Mouse (Mus musculus) hindbrain, embryonic 13.5 days (tissue): ENCODE data around the gene Wdr37. TPM values are rescaled to one million over a fixed set of nuclear protein-coding genes. Genes with fewer than 3 reads are reported as not detected.
"Not testable (repeated sequence)": the region's sequence is repeated elsewhere in the genome, so short reads cannot be mapped to it uniquely, and the experiment has no call there.

Experiments
- ATAC-seq: fragments of 200-750 bp; cut with Nextera tagmentation; 2 replicates; pipeline ENCODE4 v1.8.0; 2017; ENCODE audit warnings: moderate TSS enrichment; ENCODE audit not compliant: low FRiP score
- H3K27ac ChIP-seq: fragments of 300-500 bp; sonication (generic); 2 replicates; pipeline ENCODE4 v1.5.1; 2015; ENCODE audit warnings: inconsistent platforms, mild to moderate bottlenecking, moderate library complexity
- H3K27me3 ChIP-seq: fragments of 300-500 bp; sonication (generic); 2 replicates; pipeline ENCODE4 v1.6.1; 2015; ENCODE audit warnings: mild to moderate bottlenecking, inconsistent platforms
- H3K36me3 ChIP-seq: fragments of 300-500 bp; sonication (generic); 2 replicates; pipeline ENCODE4 v1.6.1; 2015; ENCODE audit warnings: mild to moderate bottlenecking, inconsistent platforms
- H3K4me1 ChIP-seq: fragments of 300-500 bp; sonication (generic); replicated peaks from 2 replicates; pipeline ENCODE4 v1.6.1; 2015; ENCODE audit warnings: inconsistent platforms
- H3K4me2 ChIP-seq: fragments of 300-500 bp; sonication (generic); 2 replicates; pipeline ENCODE4 v1.6.1; 2015; ENCODE audit warnings: inconsistent platforms, mild to moderate bottlenecking, moderate library complexity
- H3K4me3 ChIP-seq: fragments of 300-500 bp; sonication (generic); 2 replicates; pipeline ENCODE4 v1.5.1; 2015; ENCODE audit warnings: mild to moderate bottlenecking, inconsistent platforms
- H3K9ac ChIP-seq: fragments of 300-500 bp; sonication (generic); 2 replicates; pipeline ENCODE4 v1.6.1; 2015; ENCODE audit warnings: mild to moderate bottlenecking, inconsistent platforms
- H3K9me3 ChIP-seq: fragments of 300-500 bp; sonication (generic); 2 replicates; pipeline ENCODE4 v1.6.1; 2016; ENCODE audit warnings: inconsistent platforms
- WGBS: fragments of 180-500 bp; shearing (Covaris S2); methylation state at CpG from one replicate; pipeline ENCODE4 v1.1.7; 2015; 5-methylcytosine and 5-hydroxymethylcytosine counted together
- polyA plus RNA-seq: library from polyadenylated mRNA; unstranded; fragments of >200 nt; fragmentation: Nextera tagmentation; extraction: Ambion mirVana; gene quantifications from 2 replicates; pipeline ENCODE4 v1.2.1, GENCODE M21; 2015

Gene Wdr37
- polyA plus RNA-seq, 1 experiment from 2014 or later = 57.7 TPM

DNA sequence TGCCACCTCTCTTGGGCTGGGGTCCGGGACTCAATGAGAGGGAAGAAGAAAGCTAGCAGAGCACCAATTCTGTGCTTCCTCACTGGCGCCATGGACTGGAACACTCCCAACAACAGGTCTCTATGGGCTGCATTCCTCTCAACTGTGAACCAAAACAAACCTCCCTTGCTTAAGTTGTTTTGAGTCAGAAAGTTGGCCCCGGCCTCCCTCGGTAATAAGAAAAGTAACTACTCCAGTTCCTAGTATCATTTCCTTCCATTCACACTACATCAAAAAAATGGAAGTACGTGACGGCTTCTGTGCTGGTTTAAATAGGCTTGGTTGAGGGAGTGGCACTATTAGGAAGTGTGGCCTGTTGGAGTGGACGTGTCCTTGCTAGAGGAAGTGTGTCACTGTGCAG lies 5.1 kb downstream of the Wdr37 start:
- ATAC-seq = no peak
- Histone ChIP-seq H3K9me3 (no peaks in the 10 kb centered on the region), H3K4me3 (no peak overlapping the region), H3K4me1 (peaks cover 28% of the 10 kb centered on the region), H3K36me3 (peaks cover 6% of the 10 kb centered on the region), H3K9ac (no peak overlapping the region), H3K4me2 (no peak overlapping the region), H3K27ac (no peak overlapping the region), H3K27me3 (no peaks in the 10 kb centered on the region)
- 89% methylated on average over 7 of the region's 7 CpGs for WGBS

DNA sequence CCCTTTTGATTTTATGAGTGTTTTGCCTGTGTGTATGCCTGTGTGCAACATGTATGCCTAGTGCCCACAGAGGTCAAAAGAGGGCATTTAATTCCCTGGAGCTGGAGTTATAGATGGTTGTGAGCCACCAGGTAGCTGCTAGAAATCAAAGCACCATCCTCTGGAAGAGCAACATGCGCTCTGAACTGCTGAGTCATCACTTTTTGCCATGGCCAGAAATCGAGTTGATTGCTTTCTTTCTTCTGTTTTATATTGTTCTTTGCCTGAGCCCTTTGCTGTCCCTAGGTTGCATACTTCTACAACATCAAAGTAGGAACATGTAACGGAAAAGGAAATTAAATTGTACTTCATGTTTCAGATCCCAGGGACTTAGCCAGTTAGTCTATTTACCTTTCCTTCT lies 6.7 kb downstream of the Wdr37 start:
- Histone ChIP-seq H3K27me3 (no peaks in the 10 kb centered on the region), H3K27ac (no peak overlapping the region), H3K36me3 (peaks cover 12% of the 10 kb centered on the region), H3K4me1 (peaks cover 24% of the 10 kb centered on the region), H3K9ac (no peak overlapping the region), H3K4me2 (no peak overlapping the region), H3K4me3 (no peak overlapping the region), H3K9me3 (no peaks in the 10 kb centered on the region)
- 87% methylated on average over 3 of the region's 3 CpGs for WGBS
- ATAC-seq = no peak

DNA sequence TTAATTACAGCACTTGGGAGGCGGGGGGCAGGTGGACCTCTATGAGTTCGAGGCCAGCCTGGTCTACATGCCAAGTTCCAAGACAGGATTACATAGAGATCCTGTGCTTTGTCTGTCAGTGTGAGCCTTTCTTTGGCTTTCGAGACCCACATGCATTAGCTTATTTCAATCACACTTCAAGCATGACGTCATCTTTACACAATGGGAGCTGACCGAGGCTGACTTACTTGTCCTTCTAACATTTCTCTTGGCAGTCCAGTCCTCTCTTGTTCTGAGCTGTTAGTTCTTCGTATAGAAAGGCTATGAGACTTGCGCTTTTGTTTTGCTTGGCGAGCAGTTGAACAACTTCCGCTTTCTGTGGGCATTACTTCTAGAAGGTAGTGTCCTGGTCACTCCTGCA lies 10.8 kb downstream of the Wdr37 start:
- 88% methylated on average over 9 of the region's 9 CpGs for WGBS
- no peak overlapping the region for H3K27ac ChIP-seq
- peaks cover 28% of the 10 kb centered on the region for H3K36me3 ChIP-seq
- H3K9ac ChIP-seq = no peak overlapping the region
- H3K4me1 ChIP-seq = 0 out of 2 replicates have a peak, but pooled peaks cover 1% of the 10 kb centered on the region
- H3K9me3 ChIP-seq = no peaks in the 10 kb centered on the region
- no peak for ATAC-seq
- H3K27me3 ChIP-seq = no peaks in the 10 kb centered on the region
- no peak overlapping the region for H3K4me2 ChIP-seq
- no peak overlapping the region for H3K4me3 ChIP-seq

DNA sequence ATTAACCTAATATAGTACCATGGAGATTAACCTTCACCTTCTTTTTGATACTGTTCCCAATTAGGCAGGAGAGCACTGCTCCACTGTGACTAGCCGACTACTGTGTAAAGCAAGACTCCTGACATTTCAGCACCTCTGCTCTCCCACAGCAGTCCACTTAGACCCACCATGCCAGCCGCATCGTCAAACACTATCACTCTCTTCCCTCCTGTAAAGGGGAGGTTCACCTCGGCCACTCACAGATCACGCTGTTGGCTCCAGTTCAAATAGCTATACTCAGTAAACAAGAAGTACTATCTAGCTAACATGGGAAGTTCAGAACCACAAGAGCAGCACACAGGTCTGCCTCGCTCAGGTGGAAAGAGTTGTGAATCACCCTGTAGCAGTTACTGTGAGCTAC lies 13.3 kb downstream of the Wdr37 start:
- Histone ChIP-seq H3K9me3 (no peaks in the 10 kb centered on the region), H3K36me3 (peaks cover 40% of the 10 kb centered on the region), H3K4me2 (no peak overlapping the region), H3K4me1 (no peaks in the 10 kb centered on the region), H3K4me3 (no peak overlapping the region), H3K27ac (no peak overlapping the region), H3K27me3 (no peaks in the 10 kb centered on the region), H3K9ac (no peak overlapping the region)
- 95% methylated on average over 6 of the region's 6 CpGs for WGBS
- no peak for ATAC-seq

DNA sequence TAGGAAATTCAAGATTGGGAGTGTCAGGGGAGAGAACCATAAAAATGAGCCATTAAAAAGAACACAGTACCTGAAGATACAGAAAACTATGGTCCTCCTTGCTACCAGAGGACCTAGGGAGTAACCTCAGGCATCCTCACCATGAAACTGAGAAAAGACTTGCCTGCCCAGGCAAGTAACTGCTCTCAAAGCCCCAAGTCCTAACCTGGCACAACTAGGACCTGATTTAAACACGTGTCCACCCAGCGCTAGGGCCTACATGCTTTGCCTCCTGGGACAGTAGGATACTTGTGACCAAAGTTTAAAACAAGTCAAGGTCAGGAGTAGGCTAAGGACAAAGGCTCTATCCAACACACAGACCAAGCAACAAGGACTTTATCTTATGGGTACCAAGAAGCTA lies 16.9 kb downstream of the Wdr37 start:
- no peak overlapping the region for H3K27ac ChIP-seq

DNA sequence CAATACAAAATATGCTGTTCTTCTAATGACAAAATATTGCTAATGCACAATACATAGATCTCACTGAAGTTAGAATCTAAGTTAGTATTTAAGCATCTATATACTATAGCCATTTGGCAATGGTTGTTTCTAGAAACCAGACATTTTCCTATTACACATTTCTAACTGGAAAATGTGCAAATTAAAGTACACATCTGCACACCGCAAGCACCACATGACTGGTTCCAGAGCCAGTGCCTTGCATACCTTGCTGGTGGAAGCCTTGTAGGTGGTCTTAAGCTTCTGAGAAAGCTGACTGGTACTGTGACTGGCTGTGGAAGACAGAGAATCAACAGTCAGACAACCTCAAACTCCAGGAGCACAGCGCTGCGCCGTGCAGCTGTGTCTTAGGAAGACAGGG lies 18.3 kb downstream of the Wdr37 start:
- Histone ChIP-seq H3K27ac (no peak overlapping the region), H3K4me3 (no peak overlapping the region), H3K27me3 (no peaks in the 10 kb centered on the region), H3K4me1 (no peaks in the 10 kb centered on the region), H3K9ac (no peak overlapping the region), H3K9me3 (no peaks in the 10 kb centered on the region), H3K4me2 (no peak overlapping the region), H3K36me3 (peaks cover 50% of the 10 kb centered on the region)
- 96% methylated on average over 4 of the region's 4 CpGs for WGBS
- ATAC-seq = no peak

More for the DNA sequence above, 16.9 kb downstream of the Wdr37 start:
- Histone ChIP-seq H3K4me3 (no peak overlapping the region), H3K9ac (no peak overlapping the region), H3K4me2 (no peak overlapping the region), H3K36me3 (peaks cover 50% of the 10 kb centered on the region), H3K4me1 (no peaks in the 10 kb centered on the region), H3K27me3 (no peaks in the 10 kb centered on the region), H3K9me3 (no peaks in the 10 kb centered on the region)
- WGBS = 99% methylated on average over 2 of the region's 2 CpGs
- ATAC-seq = no peak

DNA sequence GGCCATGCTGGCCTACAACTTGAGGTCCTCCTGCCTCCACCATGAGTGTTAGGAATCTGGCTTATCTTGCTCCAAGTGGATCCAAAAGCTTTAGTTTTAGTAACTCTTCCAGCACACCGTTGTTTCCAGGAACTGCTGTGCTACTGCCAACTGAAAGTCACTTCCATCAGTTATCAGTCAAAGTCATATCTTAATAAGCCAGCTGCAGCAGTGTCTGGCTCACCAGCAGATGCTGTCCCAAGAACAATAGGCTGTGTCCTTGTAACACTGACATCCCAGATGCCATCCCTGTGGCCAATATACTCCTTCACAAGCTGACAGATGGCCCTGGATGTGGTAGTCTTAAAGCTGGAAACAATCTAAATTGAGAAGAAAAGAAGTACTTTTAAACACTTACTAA lies 22.4 kb downstream of the Wdr37 start:
- Histone ChIP-seq H3K27ac (no peak overlapping the region), H3K9ac (no peak overlapping the region), H3K4me1 (no peaks in the 10 kb centered on the region), H3K9me3 (no peaks in the 10 kb centered on the region), H3K27me3 (no peaks in the 10 kb centered on the region), H3K4me2 (no peak overlapping the region), H3K4me3 (no peak overlapping the region), H3K36me3 (peaks cover 64% of the 10 kb centered on the region)
- no peak for ATAC-seq
- WGBS = 43% methylated on average over 1 of the region's 1 CpGs

DNA sequence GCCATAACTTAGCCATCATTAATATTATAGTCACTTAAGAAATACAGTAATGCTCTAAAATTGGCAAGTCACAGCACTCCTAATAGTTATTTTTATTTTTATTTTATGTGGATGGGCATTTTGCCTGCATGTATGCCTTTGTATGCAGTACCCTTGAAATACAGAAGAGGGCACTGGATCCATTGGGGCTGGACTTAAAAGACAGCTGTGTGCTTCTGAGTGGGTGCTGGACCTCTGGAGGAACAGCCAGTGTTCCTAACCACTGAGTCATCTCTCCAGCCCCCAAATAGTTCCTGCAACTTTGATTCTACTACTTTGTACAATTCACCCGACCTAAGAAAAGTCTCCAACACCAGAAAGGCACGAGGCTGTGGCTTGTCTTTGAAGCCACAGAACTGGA lies 24.0 kb downstream of the Wdr37 start:
- no peak overlapping the region for H3K9ac ChIP-seq
- H3K27ac ChIP-seq = no peak overlapping the region
- H3K4me3 ChIP-seq = no peak overlapping the region
- H3K4me1 ChIP-seq = no peaks in the 10 kb centered on the region
- no peaks in the 10 kb centered on the region for H3K9me3 ChIP-seq
- WGBS = 59% methylated on average over 2 of the region's 2 CpGs
- peaks cover 65% of the 10 kb centered on the region for H3K36me3 ChIP-seq
- H3K27me3 ChIP-seq = no peaks in the 10 kb centered on the region
- no peak overlapping the region for H3K4me2 ChIP-seq
- ATAC-seq = no peak

DNA sequence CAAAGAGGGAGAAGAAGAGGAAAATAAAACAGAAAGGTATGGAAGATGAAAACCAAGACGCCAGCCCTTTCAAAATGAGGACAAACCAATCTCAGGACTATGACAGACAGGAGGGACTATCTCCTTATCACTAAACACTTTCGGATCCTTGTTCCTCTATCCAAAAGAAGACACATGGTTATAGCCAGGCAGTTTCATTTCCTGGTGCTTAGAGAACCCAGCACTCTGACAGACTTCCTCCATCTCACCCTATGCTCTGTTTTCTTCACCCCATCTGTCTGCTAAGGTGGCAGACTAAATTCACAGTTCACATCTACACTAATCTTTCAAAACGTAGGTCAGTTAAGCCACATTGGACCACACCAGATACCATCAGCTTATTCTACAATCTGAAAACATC lies 29.4 kb downstream of the Wdr37 start:
- 90% methylated on average over 3 of the region's 3 CpGs for WGBS
- ATAC-seq = no peak
- H3K4me3 ChIP-seq = no peak overlapping the region
- no peak overlapping the region for H3K27ac ChIP-seq
- peaks cover 80% of the 10 kb centered on the region for H3K36me3 ChIP-seq
- H3K9me3 ChIP-seq = no peaks in the 10 kb centered on the region
- no peak overlapping the region for H3K9ac ChIP-seq
- no peaks in the 10 kb centered on the region for H3K27me3 ChIP-seq
- H3K4me2 ChIP-seq = no peak overlapping the region
- H3K4me1 ChIP-seq = no peaks in the 10 kb centered on the region

DNA sequence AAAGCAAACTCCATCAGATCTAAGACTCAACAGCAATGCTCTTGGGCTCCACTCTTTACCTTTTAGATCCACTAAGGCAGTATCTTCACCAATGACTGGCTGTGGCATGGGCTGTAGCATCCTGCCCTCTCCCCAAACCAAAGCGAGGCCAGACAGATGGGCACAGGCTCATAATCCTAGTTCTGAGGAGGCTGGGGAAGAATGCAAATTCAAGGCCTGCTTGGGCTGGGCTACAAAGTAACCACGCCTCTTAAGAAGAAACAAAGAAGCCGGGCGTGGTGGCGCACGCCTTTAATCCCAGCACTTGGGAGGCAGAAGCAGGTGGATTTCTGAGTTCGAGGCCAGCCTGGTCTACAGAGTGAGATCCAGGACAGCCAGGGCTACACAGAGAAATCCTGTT lies 29.9 kb downstream of the Wdr37 start:
- not testable (repeated sequence) for ATAC-seq, H3K9ac ChIP-seq, H3K4me2 ChIP-seq, H3K27me3 ChIP-seq, H3K4me3 ChIP-seq, H3K9me3 ChIP-seq, H3K4me1 ChIP-seq, H3K27ac ChIP-seq
- H3K36me3 ChIP-seq = peaks cover 76% of the 10 kb centered on the region
- 99% methylated on average over 7 of the region's 7 CpGs for WGBS

DNA sequence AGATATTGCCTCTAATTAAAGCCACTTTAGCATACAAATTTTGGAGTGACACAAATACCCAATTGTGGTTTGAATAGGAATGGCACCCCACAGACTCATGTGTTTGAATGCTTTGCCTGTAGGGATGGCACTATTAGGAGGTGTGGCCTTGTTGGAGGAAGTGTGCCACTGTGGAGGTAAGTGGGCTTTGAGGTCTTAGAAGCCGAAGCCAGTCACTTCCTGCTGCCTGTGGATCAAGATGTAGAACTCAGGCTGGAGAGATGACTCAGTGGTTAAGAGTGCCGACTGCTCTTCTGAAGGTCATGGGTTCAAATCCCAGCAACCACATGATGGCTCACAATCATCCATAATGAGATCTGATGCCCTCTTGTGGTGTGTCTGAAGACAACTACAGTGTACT lies 30.8 kb downstream of the Wdr37 start:
- Histone ChIP-seq H3K4me1 (no peaks in the 10 kb centered on the region), H3K27ac (no peak overlapping the region), H3K4me3 (no peak overlapping the region), H3K9me3 (no peaks in the 10 kb centered on the region), H3K27me3 (no peaks in the 10 kb centered on the region), H3K9ac (no peak overlapping the region), H3K4me2 (no peak overlapping the region), H3K36me3 (peaks cover 77% of the 10 kb centered on the region)
- 93% methylated on average over 2 of the region's 2 CpGs for WGBS
- no peak for ATAC-seq

DNA sequence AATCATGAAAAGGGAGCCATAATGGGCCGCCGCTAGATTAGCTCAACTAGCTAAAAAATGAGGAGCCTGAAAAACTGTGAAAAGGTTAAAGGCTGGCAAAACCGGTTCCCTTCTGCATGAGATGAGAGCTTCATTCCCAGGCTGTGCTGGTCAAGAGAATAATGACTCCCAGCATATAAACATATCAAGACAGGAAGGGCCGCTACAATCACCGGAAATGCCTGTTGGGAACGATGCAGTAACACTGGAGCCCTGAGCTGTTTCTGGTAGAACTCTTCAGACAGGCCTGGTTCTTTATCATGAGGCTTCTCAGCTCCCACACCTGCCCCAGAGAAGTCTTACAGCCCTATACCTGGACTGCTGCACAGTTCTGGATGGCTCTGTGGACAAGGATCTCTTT lies 31.8 kb downstream of the Wdr37 start:
- H3K4me3 ChIP-seq = no peak overlapping the region
- no peaks in the 10 kb centered on the region for H3K9me3 ChIP-seq
- no peak for ATAC-seq
- H3K9ac ChIP-seq = no peak overlapping the region
- H3K4me2 ChIP-seq = no peak overlapping the region
- peaks cover 81% of the 10 kb centered on the region for H3K36me3 ChIP-seq
- H3K4me1 ChIP-seq = no peaks in the 10 kb centered on the region
- 0 out of 2 replicates have a peak overlapping the region, but pooled peaks have one; percentile 20 for H3K27ac ChIP-seq
- WGBS = 87% methylated on average over 6 of the region's 6 CpGs
- no peaks in the 10 kb centered on the region for H3K27me3 ChIP-seq

DNA sequence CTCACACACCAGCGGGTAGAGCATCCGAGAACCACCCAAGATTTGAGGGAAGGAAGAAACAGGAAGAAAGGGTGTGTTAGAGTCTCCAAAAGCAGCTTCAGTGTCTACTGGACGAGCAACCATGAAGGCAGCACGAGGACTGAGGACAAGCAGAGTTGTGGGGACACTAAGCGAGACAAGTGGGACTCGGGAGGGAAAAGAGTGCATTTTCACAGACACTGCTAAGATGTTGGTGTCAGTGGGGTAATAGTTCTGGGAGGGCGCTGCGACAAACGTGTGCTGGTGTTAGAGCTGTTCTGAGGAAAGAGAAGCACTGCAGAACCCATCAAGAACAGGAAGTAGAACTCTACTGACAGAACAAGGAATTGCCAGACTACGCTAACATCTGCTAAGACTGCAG lies 32.6 kb downstream of the Wdr37 start:
- Histone ChIP-seq H3K4me2 (no peak overlapping the region), H3K27me3 (no peaks in the 10 kb centered on the region), H3K9me3 (no peaks in the 10 kb centered on the region), H3K36me3 (peaks cover 88% of the 10 kb centered on the region), H3K4me1 (no peaks in the 10 kb centered on the region), H3K4me3 (no peak overlapping the region), H3K27ac (no peak overlapping the region; the same call in 1 of the 2 replicates), H3K9ac (no peak overlapping the region)
- WGBS = 91% methylated on average over 10 of the region's 10 CpGs
- no peak for ATAC-seq

DNA sequence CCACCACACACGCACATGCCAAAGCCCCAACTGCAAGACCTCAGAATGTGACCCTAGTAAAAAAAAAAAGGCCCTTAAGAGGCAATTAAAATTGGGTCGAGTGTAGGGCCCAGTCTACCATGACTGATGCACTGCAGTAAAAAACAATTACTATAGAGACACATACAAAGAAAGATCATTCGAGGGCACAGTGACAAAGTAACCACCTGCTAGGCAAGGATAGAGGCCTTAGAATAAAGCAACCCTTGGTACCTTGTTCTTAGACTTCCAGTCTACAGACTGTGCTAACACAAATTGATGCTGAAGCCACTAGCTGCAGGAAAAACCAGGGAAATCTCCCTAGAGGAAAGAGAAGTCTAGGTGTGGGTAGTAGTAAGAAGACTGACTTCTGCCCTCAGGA lies 33.3 kb downstream of the Wdr37 start:
- Histone ChIP-seq H3K4me1 (no peaks in the 10 kb centered on the region), H3K9me3 (no peaks in the 10 kb centered on the region), H3K27me3 (no peaks in the 10 kb centered on the region), H3K27ac (no peak overlapping the region), H3K36me3 (peaks cover 90% of the 10 kb centered on the region), H3K4me2 (no peak overlapping the region), H3K4me3 (no peak overlapping the region), H3K9ac (no peak overlapping the region)
- WGBS = 26% methylated on average over 3 of the region's 3 CpGs
- ATAC-seq = no peak
